8 mouse cellular contexts compared by ENCODE assay signal in the genomic region with DNA sequence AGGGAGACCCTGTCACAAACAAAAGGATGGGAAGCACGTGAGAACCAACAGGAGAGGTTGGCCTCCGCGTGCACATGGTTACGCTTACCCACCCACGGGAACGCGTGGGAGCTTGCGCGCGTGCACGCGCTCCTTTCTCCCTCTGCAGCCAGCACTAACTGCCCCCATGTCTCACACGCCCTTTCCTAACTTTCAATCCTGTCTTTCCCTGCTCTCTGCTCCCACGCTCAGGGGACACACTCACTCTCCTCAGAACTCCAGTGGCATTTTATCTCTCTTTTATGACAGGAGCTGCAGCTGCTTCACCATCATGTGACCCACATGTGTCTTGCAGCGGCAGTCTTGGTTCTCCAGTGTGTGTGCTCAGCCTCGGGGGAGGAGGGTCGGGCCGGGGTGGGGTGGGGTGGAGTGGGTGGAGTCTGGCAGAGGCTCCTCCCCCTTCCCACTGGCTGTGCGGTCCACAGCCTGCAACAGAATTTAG. TPM values are rescaled to one million over a fixed set of nuclear protein-coding genes. Genes with fewer than 3 reads are reported as not detected.
A peak's percentile ranks its signal among the peaks of the same experiment; 100 is the strongest.
DNase-seq lines count a peak whose midpoint lies in the region; ATAC-seq and TF ChIP-seq lines count a peak whose summit lies in the region.

No protein-coding gene starts in this region.

- H3K9me3 ChIP-seq in E14TG2a.4 (ENCODE audit: low read length) = no peaks in the 10 kb centered on the region
- H3K9me3 ChIP-seq in hindbrain, embryonic 12.5 days (replicated peaks) = no peaks in the 10 kb centered on the region
- no peaks in the 10 kb centered on the region for H3K9me3 ChIP-seq in lung, postnatal 0 days (ENCODE audit: low read length)

- peaks cover 3% of the 10 kb centered on the region; the same call in 1 of the 2 replicates for H3K36me3 ChIP-seq in E14TG2a.4 (ENCODE audit: insufficient read depth, low read length)
- H3K36me3 ChIP-seq in hindbrain, embryonic 12.5 days = no peaks in the 10 kb centered on the region
- H3K36me3 ChIP-seq in lung, postnatal 0 days (ENCODE audit: insufficient read depth, low read length) = no peaks in the 10 kb centered on the region

- peak overlapping the region; percentile 39 for H3K9ac ChIP-seq in hindbrain, embryonic 12.5 days
- H3K9ac ChIP-seq in lung, postnatal 0 days (replicated peaks; ENCODE audit: low read depth) = no peak overlapping the region

- peak overlapping the region; percentile 80 for H3K4me3 ChIP-seq in E14TG2a.4 (replicated peaks; ENCODE audit: low read length)
- H3K4me3 ChIP-seq in hindbrain, embryonic 12.5 days = peak overlapping the region; percentile 24
- no peak overlapping the region; the same call in 1 of the 2 replicates for H3K4me3 ChIP-seq in lung, postnatal 0 days (ENCODE audit: low read depth, low read length)

- TF ChIP-seq CTCF in E14TG2a.4 (conservative IDR thresholded peaks at IDR 0.05; ENCODE audit: low read length) = no peak
- no peak for TF ChIP-seq CTCF in lung, postnatal 0 days (IDR thresholded peaks at IDR 0.05)

- ATAC-seq in hindbrain, embryonic 12.5 days (ENCODE audit: low FRiP score) = peak; percentile 73
- ATAC-seq in lung, postnatal 0 days = peak; percentile 46

- H3K4me2 ChIP-seq in hindbrain, embryonic 12.5 days (replicated peaks) = peak overlapping the region; percentile 53
- H3K4me2 ChIP-seq in lung, postnatal 0 days (replicated peaks; ENCODE audit: low read depth, low read length) = peak overlapping the region; percentile 50

- peaks cover 67% of the 10 kb centered on the region for H3K4me1 ChIP-seq in E14TG2a.4 (replicated peaks; ENCODE audit: low read depth, low read length)
- peaks cover 39% of the 10 kb centered on the region for H3K4me1 ChIP-seq in hindbrain, embryonic 12.5 days
- H3K4me1 ChIP-seq in lung, postnatal 0 days (ENCODE audit: insufficient read depth, low read depth, low read length) = peaks cover 11% of the 10 kb centered on the region; the same call in 1 of the 2 replicates

- TF ChIP-seq EP300 in lung, postnatal 0 days (IDR thresholded peaks at IDR 0.05) = no peak

- H3K27ac ChIP-seq in hindbrain, embryonic 12.5 days = peak overlapping the region; percentile 58; the same call in 1 of the 2 replicates
- H3K27ac ChIP-seq in lung, postnatal 0 days (ENCODE audit: low read length) = no peak overlapping the region

- 6% methylated on average over 19 of the region's 19 CpGs for WGBS in hindbrain, embryonic 12.5 days
- WGBS in lung, postnatal 0 days = 8% methylated on average over 19 of the region's 19 CpGs

- peak; percentile 72 for DNase-seq in brain, embryonic 18.5 days (ENCODE audit: low read depth, low spot score)
- DNase-seq in frontal cortex, postnatal 10 days (ENCODE audit: low spot score in 2 of 2) = peak; percentile 71 to 79
- DNase-seq in left cerebral cortex, adult 11 months (ENCODE audit: low spot score) = peak; percentile 77
- DNase-seq in lung, postnatal 0 days (ENCODE audit: low spot score) = peak; percentile 68
- peak; percentile 47 for DNase-seq in ovary, postnatal 36 days (ENCODE audit: low spot score)
- peak; percentile 67 for DNase-seq in urinary bladder, postnatal 14 days (ENCODE audit: low spot score)

- H3K27me3 ChIP-seq in E14TG2a.4 (ENCODE audit: insufficient read depth, low read length) = peaks cover 6% of the 10 kb centered on the region; the same call in 1 of the 2 replicates
- no peaks in the 10 kb centered on the region for H3K27me3 ChIP-seq in hindbrain, embryonic 12.5 days
- no peaks in the 10 kb centered on the region for H3K27me3 ChIP-seq in lung, postnatal 0 days (replicated peaks; ENCODE audit: insufficient read depth, low read length)

RNA-seq across cellular contexts. Expression of gene Pafah2, which starts 5.1 kb away (rescaled TPM):
- 9.2 and 10.7 TPM in 2 replicates for polyA plus RNA-seq in hindbrain, embryonic 12.5 days (2016; fragmentation: Nextera tagmentation; extraction: Ambion mirVana)
- polyA plus RNA-seq in lung, postnatal 0 days (2015; fragmentation: Nextera tagmentation; extraction: Ambion mirVana) = 14.1 and 16.2 TPM in 2 replicates

RNA-seq across cellular contexts. Expression of gene Extl1, which starts 17.6 kb away (rescaled TPM):
- polyA plus RNA-seq in hindbrain, embryonic 12.5 days (2016; fragmentation: Nextera tagmentation; extraction: Ambion mirVana) = 1.2 and 1.7 TPM in 2 replicates
- 0.82 and 1.3 TPM in 2 replicates for polyA plus RNA-seq in lung, postnatal 0 days (2015; fragmentation: Nextera tagmentation; extraction: Ambion mirVana)

RNA-seq across cellular contexts. Expression of gene Slc30a2, which starts 58.2 kb away (rescaled TPM):
- polyA plus RNA-seq in hindbrain, embryonic 12.5 days (2016; fragmentation: Nextera tagmentation; extraction: Ambion mirVana) = not detected in 2 replicates
- 0.79 and 1.1 TPM in 2 replicates for polyA plus RNA-seq in lung, postnatal 0 days (2015; fragmentation: Nextera tagmentation; extraction: Ambion mirVana)
